Mouse (Mus musculus) bone marrow macrophage, adult 2 months (primary cell): ENCODE measurements at regions not wholly inside any gene's neighbourhood (a gene's known extent, or its start where the extent isn't known, plus 50 kb on each side); places are given as distances from the start of the nearest gene placed in this dataset.

Experiments
- H3K27ac ChIP-seq: 2 replicates; pipeline ENCODE4 v1.5.1; 2012; ENCODE audit warnings: low read depth, low read length; ENCODE audit not compliant: insufficient read depth
- H3K4me1 ChIP-seq: 2 replicates; pipeline ENCODE4 v1.6.1; 2012; ENCODE audit warnings: low read length; ENCODE audit not compliant: control insufficient read depth, insufficient read depth
- H3K4me3 ChIP-seq: 2 replicates; pipeline ENCODE4 v1.5.1; 2012; ENCODE audit warnings: mild to moderate bottlenecking, low read length, moderate library complexity; ENCODE audit not compliant: insufficient read depth
- CTCF ChIP-seq: IDR thresholded peaks from 2 replicates; pipeline ENCODE4 v1.5.1; 2012; ENCODE audit warnings: low read depth, mild to moderate bottlenecking, low read length, moderate library complexity
- POLR2A ChIP-seq: IDR thresholded peaks from 2 replicates; pipeline ENCODE4 v1.6.1; 2012; ENCODE audit warnings: mild to moderate bottlenecking, low read depth, low read length, borderline replicate concordance

- no peak overlapping the region for H3K4me3 ChIP-seq
- H3K27ac ChIP-seq: no peak overlapping the region
- no peaks in the 10 kb centered on the region for H3K4me1 ChIP-seq
- TF ChIP-seq POLR2A (no peak), CTCF (no peak)
Measured at GRCm38 (mm10) chr1:124156832-124157231, 111.5 kb upstream of the Dpp10 start.

GRCm38 (mm10) chr1:124152101-124152500 is 106.7 kb upstream of the Dpp10 start:
- Histone ChIP-seq H3K4me1 (no peaks in the 10 kb centered on the region), H3K27ac (no peak overlapping the region), H3K4me3 (no peak overlapping the region)
- TF ChIP-seq CTCF (no peak), POLR2A (no peak)

GRCm38 (mm10) chr1:124148590-124148989 is 103.2 kb upstream of the Dpp10 start:
- Histone ChIP-seq H3K4me3 (no peak overlapping the region), H3K4me1 (no peaks in the 10 kb centered on the region), H3K27ac (no peak overlapping the region)
- no peak for TF ChIP-seq POLR2A
- no peak for TF ChIP-seq CTCF

- no peaks in the 10 kb centered on the region for H3K4me1 ChIP-seq
Measured at GRCm38 (mm10) chr1:124104286-124104846, 59.0 kb upstream of the Dpp10 start.

GRCm38 (mm10) chr1:124103049-124103448 is 57.7 kb upstream of the Dpp10 start:
- Histone ChIP-seq H3K4me3 (no peak overlapping the region), H3K27ac (no peak overlapping the region), H3K4me1 (no peaks in the 10 kb centered on the region)
- TF ChIP-seq POLR2A: no peak
- TF ChIP-seq CTCF: 0 out of 2 replicates have a peak, but pooled peaks have one; percentile 12

More at GRCm38 (mm10) chr1:124104286-124104846, 59.0 kb upstream of the Dpp10 start:
- no peak overlapping the region for H3K27ac ChIP-seq
- TF ChIP-seq CTCF (no peak), POLR2A (no peak)
- H3K4me3 ChIP-seq: no peak overlapping the region
